Mouse (Mus musculus): ENCODE results near the gene Mlh3.

Gene Mlh3

GRCm38 (mm10) chr12:85227876-85228599 is 42.4 kb downstream of the Mlh3 start:
- no peak for DNase-seq (ENCODE audit: low read depth, low spot score)

- peak; percentile 47 for DNase-seq (ENCODE audit: low read depth, low spot score)
Measured at GRCm38 (mm10) chr12:85227227-85227626, 43.2 kb downstream of the Mlh3 start.

GRCm38 (mm10) chr12:85219905-85220290 is 50.5 kb downstream of the Mlh3 start:
- no peak for DNase-seq (ENCODE audit: low read depth, low spot score)

DNA sequence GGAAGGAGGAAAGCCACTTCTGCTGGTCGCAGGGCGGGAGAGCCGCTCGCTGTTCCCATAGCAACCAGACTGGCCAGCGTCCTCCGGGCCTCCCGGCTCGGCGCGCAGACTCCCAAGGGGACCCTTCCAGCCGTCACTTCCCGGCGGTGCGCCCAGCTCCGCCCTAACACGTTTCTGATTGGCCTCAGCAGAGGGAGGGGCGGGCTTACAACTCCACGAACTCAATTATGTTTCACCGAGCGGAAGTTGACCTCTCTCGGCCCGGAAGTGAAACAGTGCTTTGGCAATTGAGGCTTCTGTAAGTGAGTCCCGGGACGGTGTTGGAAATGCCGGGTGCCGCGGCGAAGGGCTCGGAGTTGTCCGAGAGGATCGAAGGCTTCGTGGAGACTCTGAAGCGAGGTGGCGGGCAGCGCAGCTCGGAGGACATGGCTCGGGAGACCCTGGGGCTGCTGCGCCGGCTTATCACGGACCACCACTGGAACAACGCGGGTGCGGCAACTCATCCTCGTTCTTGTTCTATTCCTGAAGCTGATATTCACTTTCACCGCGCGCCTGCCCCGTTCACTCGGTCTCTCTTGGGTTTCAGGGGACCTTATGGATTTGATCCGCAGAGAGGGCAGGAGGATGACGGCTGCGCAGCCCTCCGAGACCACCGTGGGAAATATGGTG is 51.0 kb downstream of the Mlh3 start, which contains the start of gene Eif2b2:
TSS of gene Eif2b2 (plus strand) at position 246 of the 669 bp plus-strand sequence.
- peak; percentile 99 for DNase-seq (ENCODE audit: low read depth, low spot score)

- DNase-seq (ENCODE audit: low read depth, low spot score) = no peak
Measured at GRCm38 (mm10) chr12:85217733-85218310, 52.6 kb downstream of the Mlh3 start.

- DNase-seq (ENCODE audit: low read depth, low spot score) = no peak
Measured at GRCm38 (mm10) chr12:85215031-85215430, 55.4 kb downstream of the Mlh3 start.

- DNase-seq (ENCODE audit: low read depth, low spot score) = no peak
Measured at GRCm38 (mm10) chr12:85208687-85209199, 61.7 kb downstream of the Mlh3 start.

DNA sequence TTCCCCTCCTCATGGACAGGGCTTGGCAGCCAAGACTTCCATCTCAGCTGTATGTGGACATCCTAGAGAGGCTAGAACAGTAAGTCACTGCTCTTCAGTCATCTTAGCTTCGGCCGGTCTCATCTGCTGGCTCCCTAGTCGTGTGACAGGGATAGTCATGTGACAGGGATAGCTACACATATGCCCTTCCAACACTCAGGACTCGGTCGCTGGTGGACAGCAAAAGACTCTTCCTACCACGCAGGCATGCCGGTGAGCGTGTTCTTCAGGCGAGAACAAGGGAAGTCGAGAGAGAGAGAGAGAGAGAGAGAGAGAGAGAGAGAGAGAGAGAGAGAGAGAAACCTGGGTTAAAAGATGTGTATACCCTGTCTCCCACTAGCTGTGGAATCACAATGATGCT is 65.0 kb downstream of the Mlh3 start:
- DNase-seq (ENCODE audit: low read depth, low spot score) = no peak

- DNase-seq (ENCODE audit: low read depth, low spot score) = no peak
Measured at GRCm38 (mm10) chr12:85204105-85204504, 66.3 kb downstream of the Mlh3 start.

DNA sequence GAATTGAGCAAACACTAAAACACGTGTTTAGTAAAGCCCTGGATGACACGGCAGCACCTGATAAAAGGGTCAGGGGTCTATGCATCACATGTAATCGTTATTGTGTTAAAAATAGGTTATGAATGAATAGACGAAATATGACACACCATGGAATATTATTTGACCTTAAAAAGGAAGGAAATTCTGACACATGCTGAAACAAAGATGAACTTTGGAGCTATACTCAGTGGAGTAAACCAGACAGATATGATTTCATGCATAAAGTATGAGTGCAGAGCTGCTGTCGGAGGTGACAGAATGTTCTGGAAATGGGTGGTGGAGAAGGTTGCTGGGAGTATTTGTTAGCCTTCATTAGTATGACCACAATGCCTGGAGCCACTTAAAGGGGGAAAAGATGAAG is 66.7 kb downstream of the Mlh3 start:
- DNase-seq (ENCODE audit: low read depth, low spot score) = no peak

DNA sequence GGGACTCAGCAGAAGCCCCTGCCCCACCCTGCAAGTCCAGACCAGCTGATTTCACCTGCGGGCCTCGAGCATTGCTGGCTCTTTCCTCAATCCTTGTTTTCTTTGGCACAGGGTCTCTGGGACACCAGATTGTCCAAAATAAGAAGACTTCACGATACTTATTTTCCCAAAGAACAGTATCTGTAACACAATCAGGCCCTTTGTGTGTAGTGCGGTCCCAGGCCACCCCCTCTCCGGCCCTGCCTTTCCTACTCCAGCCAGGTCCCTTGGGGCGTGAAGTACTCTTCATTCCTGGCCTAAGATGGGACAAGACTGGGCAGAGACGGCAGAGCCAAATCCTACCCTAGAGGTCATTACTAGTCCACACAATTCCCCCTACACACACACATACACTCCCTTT is 68.2 kb downstream of the Mlh3 start:
- DNase-seq (ENCODE audit: low read depth, low spot score) = no peak

DNA sequence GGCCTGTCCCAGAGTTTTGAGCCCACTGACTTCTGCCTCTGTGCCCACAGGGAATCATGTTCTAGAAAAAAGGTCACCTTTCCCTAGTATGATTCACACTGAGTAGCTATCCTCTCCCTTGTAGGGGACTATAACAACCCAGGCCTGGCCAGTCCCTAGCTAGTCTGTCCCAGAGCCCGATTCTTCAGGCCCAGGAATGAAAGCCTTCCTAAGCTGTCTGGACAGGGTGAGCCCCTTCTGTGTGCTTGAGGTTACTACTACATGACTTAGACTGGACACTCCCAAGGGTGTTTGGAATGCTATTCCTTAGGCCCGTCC is 68.6 kb downstream of the Mlh3 start:
- DNase-seq (ENCODE audit: low read depth, low spot score) = no peak

DNA sequence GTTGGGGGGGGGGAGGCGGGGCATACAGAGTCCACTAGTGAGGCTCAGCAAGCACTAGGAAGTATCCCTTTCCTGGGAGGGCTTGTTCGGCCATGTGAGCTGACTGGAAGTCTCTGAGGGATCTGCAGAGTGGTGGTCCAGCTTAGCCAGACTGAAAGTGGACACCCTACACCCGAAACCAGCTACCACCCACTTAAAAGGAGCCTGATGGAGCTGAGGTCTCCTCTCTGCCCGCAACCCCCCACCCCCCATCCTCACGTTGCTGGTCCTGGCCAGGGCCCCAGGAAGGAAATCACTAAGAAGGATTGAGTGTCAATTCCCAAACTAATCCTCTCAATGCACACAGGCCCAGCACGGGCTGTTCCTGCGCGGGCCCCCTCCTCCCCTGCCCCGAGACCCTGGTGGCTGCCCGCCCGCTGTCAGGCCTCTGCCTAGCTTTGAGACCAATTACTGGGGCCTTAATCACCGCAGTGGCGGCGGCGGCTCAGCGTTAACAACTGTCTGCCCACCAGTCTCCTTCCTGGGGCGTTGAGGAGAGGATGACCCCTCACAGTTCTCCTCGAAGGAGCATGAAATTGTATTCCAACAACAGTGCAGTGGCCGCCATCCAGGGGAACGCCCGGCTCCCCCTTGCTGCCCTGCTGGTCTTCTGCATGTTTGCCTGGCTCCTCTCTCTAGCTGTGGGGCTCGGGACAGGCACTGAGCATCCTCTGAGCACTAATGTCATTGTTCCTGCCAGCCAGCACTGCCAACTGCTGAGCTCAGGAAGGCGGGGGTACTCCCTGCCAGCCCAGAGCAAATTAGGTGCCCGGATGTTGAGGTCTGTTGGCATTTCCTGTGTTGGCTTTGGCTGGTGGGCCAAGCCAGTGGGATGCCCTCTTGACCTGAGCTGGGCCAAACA is 69.2 kb downstream of the Mlh3 start:
- DNase-seq (ENCODE audit: low read depth, low spot score) = no peak

GRCm38 (mm10) chr12:85199954-85200353 is 70.4 kb downstream of the Mlh3 start:
- no peak for DNase-seq (ENCODE audit: low read depth, low spot score)

DNA sequence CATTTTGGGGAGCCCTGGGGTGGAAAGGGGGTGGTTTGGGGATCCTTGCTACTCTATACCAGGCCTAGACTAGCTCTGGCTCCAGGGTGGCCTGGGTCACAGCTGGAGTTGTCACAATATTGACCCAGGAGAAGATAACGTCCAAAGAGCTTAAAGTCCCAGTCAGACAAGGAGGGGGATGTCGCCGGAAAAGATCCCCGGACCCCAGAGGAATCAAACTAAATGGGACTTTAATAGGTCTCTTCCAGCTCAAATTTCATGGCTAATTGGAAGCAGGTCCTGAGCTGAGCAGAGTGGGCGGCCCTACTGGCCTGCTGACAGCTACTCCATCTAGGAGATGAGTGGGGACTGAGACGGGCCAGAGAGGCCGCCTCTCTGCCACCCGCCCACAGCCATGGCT is 72.5 kb downstream of the Mlh3 start:
- peak; percentile 68 for DNase-seq (ENCODE audit: low read depth, low spot score)

DNA sequence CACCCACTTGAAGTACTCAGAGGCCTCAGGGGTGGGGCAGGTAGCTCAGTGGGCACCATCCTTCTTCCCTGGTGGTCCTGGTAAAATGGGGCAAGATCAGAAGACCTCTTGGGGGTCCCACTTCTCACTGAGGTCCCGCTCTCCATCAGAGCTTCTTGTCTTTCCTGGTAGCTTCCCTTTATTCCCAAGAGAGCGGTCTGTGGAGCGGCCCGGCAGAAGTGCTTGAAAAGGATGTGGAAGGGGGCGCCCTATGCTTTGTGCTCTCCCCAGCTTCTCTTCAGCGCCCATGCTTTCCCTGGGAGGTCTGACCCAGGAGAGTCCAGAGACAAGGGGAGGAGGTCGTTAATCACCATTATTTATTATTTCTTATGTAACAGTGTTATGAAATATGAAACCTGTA is 73.0 kb downstream of the Mlh3 start:
- DNase-seq (ENCODE audit: low read depth, low spot score) = no peak

GRCm38 (mm10) chr12:85196191-85196590 is 74.2 kb downstream of the Mlh3 start:
- no peak for DNase-seq (ENCODE audit: low read depth, low spot score)

DNA sequence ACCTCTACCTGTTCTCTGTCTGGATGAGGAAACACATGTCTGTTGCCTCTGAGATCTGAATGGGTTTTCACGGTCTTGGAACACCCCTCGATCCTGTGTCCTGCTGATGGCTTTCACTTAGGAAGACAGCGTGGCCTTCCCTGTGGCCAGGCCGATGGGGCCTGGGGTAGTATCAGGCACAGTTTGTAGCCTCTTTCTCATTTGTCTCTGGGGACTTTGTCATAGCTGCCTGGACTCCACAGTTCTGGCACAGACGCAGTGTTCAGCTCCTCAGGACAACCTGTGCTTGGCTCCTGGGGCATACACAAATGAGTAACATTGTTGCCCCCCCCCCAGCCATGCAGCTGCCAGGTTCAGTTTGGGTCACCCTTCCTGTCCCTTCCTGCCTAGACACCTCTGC is 75.3 kb downstream of the Mlh3 start:
- DNase-seq (ENCODE audit: low read depth, low spot score) = no peak

GRCm38 (mm10) chr12:85194623-85195018 is 75.8 kb downstream of the Mlh3 start:
- DNase-seq (ENCODE audit: low read depth, low spot score) = no peak

DNA sequence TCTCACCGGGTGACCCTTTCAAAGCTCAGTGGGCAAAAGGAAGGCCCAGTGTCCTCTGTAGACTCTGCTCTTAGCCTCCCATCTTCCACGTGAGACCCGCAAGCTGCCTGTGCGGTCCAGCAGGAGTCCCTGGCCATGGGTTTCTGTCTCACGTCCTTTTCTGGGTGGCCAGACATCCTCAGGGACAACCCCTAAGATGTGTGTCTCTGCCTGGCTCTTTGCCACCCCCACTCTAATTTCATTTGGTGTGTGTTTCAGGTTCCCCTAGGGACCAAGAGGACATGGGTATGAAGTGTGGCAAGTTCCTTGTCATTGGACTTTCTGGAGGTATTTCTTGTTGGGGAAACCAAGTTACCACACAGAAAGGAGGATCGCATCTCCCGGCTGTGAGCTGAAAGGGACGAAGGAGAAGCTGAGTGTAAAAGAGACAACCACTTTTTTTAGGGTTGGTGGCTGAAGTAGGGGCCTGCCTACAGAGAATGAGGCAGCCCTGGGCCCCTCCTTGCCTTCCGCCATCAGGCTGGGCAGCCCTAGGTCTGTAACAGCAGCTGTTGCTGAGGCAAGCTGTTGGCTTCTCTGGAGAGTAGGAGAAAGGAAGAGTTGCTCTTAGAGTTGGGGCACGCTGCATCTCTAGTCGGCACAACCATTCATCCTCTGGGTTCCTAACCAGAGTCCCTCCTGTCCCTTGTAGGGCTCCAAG is 76.3 kb downstream of the Mlh3 start:
- DNase-seq (ENCODE audit: low read depth, low spot score) = no peak

DNA sequence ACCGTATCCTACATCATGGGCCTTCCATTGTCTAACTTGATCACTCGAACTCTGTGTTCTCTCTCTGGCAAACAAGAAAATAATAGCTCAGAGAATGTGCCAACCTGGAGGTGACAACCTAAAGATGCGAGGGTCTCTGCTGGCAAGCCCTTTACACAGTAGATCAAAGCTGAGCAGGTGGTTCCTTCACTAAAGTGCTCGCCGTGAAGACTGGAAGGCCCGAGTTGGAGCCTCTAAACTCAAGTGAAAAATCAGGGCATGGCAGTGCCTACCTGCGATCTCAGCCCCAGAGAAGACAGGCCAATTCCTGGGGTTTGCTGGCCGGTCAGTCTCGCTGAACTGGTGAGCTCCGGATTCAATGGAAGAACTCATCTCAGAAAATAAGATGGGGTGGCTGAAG is 77.3 kb downstream of the Mlh3 start:
- DNase-seq (ENCODE audit: low read depth, low spot score) = no peak

All from mesoderm, embryonic 11.5 days (tissue).